Mouse (Mus musculus) lung, adult 2 months (tissue): ENCODE data around the gene Slc52a3.

Source experiments
- CTCF ChIP-seq: fragments of 200-500 bp; IDR thresholded peaks from 2 replicates; pipeline ENCODE4 v1.5.1; 2011; ENCODE audit warnings: mild to moderate bottlenecking, low read length, control low read depth; ENCODE audit not compliant: insufficient read depth
- POLR2A ChIP-seq: fragments of 200-500 bp; IDR thresholded peaks from 2 replicates; pipeline ENCODE4 v1.6.1; 2011; ENCODE audit warnings: low read depth, mild to moderate bottlenecking, control low read depth, low read length, borderline replicate concordance; ENCODE audit errors: extremely low read depth

DNA sequence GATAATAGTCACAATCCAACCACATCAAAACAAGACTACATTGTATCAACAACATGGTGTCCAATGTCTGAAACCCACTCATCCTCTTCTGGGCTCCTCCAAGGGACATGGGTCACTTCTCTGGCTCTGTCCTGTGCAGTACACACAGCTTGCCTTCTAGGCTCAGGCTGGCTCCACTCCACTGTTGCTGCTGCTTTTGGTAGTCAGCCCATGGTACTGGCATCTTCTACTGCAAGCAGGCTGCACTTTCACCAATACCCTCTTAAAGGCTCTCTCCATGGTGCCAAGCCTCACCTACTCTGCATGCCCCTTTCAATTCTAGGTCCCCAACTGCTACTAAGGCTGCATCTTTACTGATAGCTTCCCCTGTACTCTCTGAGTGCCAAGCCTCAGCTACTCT is 43.8 kb downstream of the Slc52a3 start:
- TF ChIP-seq POLR2A: no peak
- TF ChIP-seq CTCF: no peak
